Mouse (Mus musculus) G1E (cell line): ENCODE results near the gene Dock2. TPM values are rescaled to one million over a fixed set of nuclear protein-coding genes. Genes with fewer than 3 reads are reported as not detected.

ENCODE experiments used
- ATAC-seq: 2 replicates; pipeline ENCODE4 v1.8.0; 2016; ENCODE audit warnings: mild to moderate bottlenecking; ENCODE audit not compliant: insufficient number of reproducible peaks, poor library complexity, low FRiP score, severe bottlenecking; ENCODE audit errors: extremely low read depth
- DNase-seq: peaks from one replicate; pipeline ENCODE4 v3.0.0; 2012; ENCODE audit warnings: low spot score
- H3K27me3 ChIP-seq: 2 replicates; pipeline ENCODE4 v1.6.1; 2012; ENCODE audit warnings: mild to moderate bottlenecking, low read length, inconsistent platforms; ENCODE audit not compliant: insufficient read depth
- H3K36me3 ChIP-seq: replicated peaks from 2 replicates; pipeline ENCODE3; 2012; ENCODE audit warnings: mild to moderate bottlenecking, inconsistent platforms
- H3K4me1 ChIP-seq: 2 replicates; pipeline ENCODE4 v1.6.1; 2012; ENCODE audit warnings: low read depth, low read length, inconsistent platforms, mixed read lengths; ENCODE audit not compliant: insufficient read depth
- H3K4me3 ChIP-seq: 2 replicates; pipeline ENCODE4 v1.5.1; 2012; ENCODE audit warnings: low read depth, mild to moderate bottlenecking, inconsistent platforms, low read length, moderate library complexity, mixed read lengths
- H3K9me3 ChIP-seq: replicated peaks from 2 replicates; pipeline ENCODE4 v1.6.1; 2012; ENCODE audit warnings: inconsistent platforms
- CTCF ChIP-seq: IDR thresholded peaks from 2 replicates; pipeline ENCODE4 v1.5.1; 2012; ENCODE audit warnings: low read depth, low read length, inconsistent platforms, mixed read lengths
- GATA1 ChIP-seq: IDR thresholded peaks from 2 replicates; pipeline ENCODE4 v1.6.1; 2012; ENCODE audit warnings: borderline replicate concordance, low read length, inconsistent platforms, mixed read lengths
- GATA2 ChIP-seq: IDR thresholded peaks from 2 replicates; pipeline ENCODE4 v1.6.1; 2012; ENCODE audit warnings: low read depth, low read length, inconsistent platforms, borderline replicate concordance
- POLR2AphosphoS5 ChIP-seq: IDR thresholded peaks from 2 replicates; pipeline ENCODE4 v1.6.1; 2012; ENCODE audit warnings: low read depth, low read length, inconsistent platforms; ENCODE audit not compliant: insufficient replicate concordance
- TAL1 ChIP-seq: conservative IDR thresholded peaks from 2 replicates; pipeline ENCODE4 v1.6.1; 2012; ENCODE audit warnings: low read depth, low read length, inconsistent platforms, mixed read lengths
- polyA plus RNA-seq: library from polyadenylated mRNA; stranded (reverse); fragments of >175 nt; gene quantifications from 2 replicates; pipeline ENCODE4 v1.2.3, GENCODE M21; 2012
- total RNA-seq, 2 experiments: library from RNA; stranded (forward) in 1 of 2; stranded (reverse) in 1 of 2; fragments of 200-1000 nt in 1 of 2; fragments of >200 nt in 1 of 2; fragmentation: Nextera tagmentation in 1 of 2; gene quantifications; 2 replicates each; pipeline ENCODE4 v1.2.3; 2014 to 2017

The Dock2 gene
- total and polyA plus RNA-seq, 3 experiments: 2.8 to 20.0 (median 4.7) TPM

DNA sequence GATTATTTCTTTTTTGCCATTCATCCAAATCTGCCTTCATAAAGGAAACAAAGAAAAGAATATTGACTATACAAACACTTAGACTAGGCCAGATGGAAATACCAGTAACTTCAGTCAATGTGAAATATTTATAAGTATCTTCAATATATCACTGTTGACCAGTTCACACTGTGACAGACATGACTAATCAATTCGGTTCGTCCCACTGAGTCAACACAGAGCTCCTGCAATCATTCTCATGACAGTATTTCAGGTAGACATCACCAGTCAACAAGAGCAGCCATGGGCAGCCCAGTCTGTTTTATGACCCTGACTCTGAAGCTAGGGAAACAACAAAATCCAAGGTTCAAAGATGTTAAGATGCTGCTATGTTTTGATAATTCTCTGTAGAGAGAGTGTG lies 351.7 kb downstream of the Dock2 start:
- Histone ChIP-seq H3K27me3 (no peaks in the 10 kb centered on the region), H3K9me3 (peaks cover 16% of the 10 kb centered on the region; the same call in 1 of the 2 replicates), H3K4me3 (no peak overlapping the region), H3K36me3 (no peaks in the 10 kb centered on the region), H3K4me1 (no peaks in the 10 kb centered on the region)
- DNase-seq (no peak), ATAC-seq (no peak)
- TF ChIP-seq POLR2AphosphoS5 (no peak), CTCF (no peak), GATA1 (no peak), TAL1 (no peak), GATA2 (no peak)

DNA sequence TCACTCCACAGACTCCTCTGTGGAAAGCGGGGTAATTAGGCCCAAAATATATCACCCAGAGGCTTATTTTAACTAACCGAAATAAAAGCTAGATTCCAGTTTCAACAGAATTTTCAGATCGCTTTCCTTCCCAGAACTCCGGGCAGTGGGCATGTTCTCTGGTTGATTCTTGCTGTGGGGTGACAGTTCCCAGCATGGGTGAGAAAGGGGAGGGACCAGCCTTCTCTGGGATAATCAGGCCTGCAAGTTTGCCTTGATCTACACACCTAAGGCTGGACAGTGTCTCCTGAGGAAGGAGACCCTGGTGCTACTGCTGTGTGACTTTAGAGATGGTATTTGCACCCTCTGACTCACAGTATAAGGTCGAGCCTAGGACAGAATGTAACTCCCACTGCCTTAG lies 352.3 kb downstream of the Dock2 start:
- Histone ChIP-seq H3K4me1 (no peaks in the 10 kb centered on the region), H3K4me3 (no peak overlapping the region), H3K9me3 (peaks cover 17% of the 10 kb centered on the region; the same call in 1 of the 2 replicates), H3K27me3 (no peaks in the 10 kb centered on the region), H3K36me3 (no peaks in the 10 kb centered on the region)
- TF ChIP-seq POLR2AphosphoS5 (no peak), CTCF (no peak), GATA2 (no peak), GATA1 (no peak), TAL1 (no peak)
- ATAC-seq: no peak
- DNase-seq: no peak

DNA sequence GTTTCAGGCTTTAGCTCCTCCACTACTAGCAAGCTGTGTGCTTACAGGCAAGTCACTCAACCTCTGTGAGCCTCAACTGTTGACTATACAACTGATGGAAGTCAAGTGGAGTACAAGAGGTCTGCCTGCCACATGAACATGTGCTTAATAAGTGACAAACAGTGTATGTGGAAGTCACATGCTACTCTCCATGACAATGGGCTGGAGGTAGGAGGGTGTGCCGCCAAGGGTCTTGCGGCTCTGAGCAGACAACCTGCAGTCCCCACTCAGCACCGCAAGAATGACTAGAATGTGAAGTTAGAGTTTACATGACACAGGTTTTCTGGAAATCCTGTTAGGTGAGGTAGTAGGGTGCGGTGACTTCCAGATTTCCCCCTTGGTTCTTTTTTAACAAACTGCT lies 352.8 kb downstream of the Dock2 start:
- TF ChIP-seq POLR2AphosphoS5: no peak
- no peak for TF ChIP-seq CTCF
- TF ChIP-seq GATA2: no peak
- TF ChIP-seq TAL1: no peak
- no peak for TF ChIP-seq GATA1
- DNase-seq: no peak
- H3K27me3 ChIP-seq: no peaks in the 10 kb centered on the region
- H3K9me3 ChIP-seq: peaks cover 18% of the 10 kb centered on the region; the same call in 1 of the 2 replicates
- no peaks in the 10 kb centered on the region for H3K4me1 ChIP-seq
- no peaks in the 10 kb centered on the region for H3K36me3 ChIP-seq
- ATAC-seq: no peak
- H3K4me3 ChIP-seq: no peak overlapping the region

DNA sequence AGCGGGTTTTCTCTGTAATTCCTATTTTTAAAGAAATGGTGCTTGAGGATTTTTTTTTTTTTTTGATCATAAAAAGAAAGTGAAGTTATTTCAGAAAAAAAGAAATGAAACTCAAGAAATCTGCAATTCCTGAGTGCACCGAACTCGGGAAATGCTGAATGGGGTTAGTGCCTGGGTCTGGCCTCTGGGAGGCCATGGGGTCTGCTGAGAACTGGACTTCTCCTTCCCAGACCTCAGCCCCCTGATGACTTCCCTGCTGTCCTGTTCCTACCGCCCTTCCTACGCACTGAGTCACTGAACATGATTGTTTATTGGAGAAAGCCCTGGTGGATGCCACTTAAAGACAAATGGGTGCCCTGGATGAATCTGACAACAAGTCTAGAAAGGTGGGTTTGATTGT lies 356.5 kb downstream of the Dock2 start:
- no peak for DNase-seq
- no peaks in the 10 kb centered on the region for H3K27me3 ChIP-seq
- no peak overlapping the region for H3K4me3 ChIP-seq
- TF ChIP-seq TAL1 (no peak), CTCF (no peak), GATA1 (no peak), GATA2 (no peak), POLR2AphosphoS5 (no peak)
- ATAC-seq: no peak
- peaks cover 18% of the 10 kb centered on the region for H3K9me3 ChIP-seq
- H3K36me3 ChIP-seq: no peaks in the 10 kb centered on the region
- no peaks in the 10 kb centered on the region for H3K4me1 ChIP-seq

DNA sequence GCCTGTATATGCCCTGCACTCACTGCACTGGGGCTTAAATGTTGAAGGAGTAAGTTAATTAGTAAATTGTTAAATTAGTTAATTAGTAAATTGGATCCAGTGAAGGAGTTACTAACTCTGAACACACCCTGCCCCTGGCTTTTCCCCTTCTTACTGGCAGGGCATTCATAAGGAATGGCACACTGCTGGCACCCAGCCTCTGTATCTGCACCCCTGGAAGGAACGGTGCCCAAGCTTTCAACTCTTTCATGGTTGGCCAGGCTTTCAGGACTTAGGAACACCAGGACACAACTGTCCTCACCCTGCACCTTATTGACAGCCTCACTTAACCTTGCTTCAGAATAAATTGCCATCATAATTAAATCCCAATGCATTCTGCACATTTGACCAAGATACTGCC lies 359.1 kb downstream of the Dock2 start:
- TF ChIP-seq POLR2AphosphoS5 (no peak), GATA1 (no peak)
- no peak for ATAC-seq

DNA sequence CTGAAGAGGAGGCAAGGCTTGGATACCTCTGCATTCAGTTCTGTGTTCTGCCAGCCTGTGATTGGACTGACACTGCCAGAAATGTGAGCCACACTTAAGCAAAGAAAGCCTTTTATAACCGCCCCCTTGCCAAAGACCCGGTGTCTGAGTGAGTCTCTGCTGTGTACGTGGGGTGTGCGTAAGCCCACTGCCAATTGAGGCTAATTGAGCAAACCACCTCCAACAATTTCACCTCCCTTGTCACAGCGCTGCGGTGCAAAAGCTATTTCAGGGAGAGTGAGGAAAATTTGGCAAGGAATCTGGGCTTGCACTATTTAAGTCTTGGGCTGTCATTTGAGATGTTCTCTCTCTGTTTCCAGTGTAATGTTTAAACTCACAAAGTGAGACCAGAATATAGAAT lies 362.6 kb downstream of the Dock2 start:
- DNase-seq (no peak), ATAC-seq (no peak)
- Histone ChIP-seq H3K27me3 (no peaks in the 10 kb centered on the region), H3K4me1 (no peaks in the 10 kb centered on the region), H3K9me3 (peaks cover 34% of the 10 kb centered on the region), H3K4me3 (no peak overlapping the region), H3K36me3 (no peaks in the 10 kb centered on the region)
- TF ChIP-seq TAL1 (no peak), CTCF (no peak), POLR2AphosphoS5 (no peak), GATA1 (no peak), GATA2 (no peak)

More for the DNA sequence above, 359.1 kb downstream of the Dock2 start:
- Histone ChIP-seq H3K27me3 (no peaks in the 10 kb centered on the region), H3K36me3 (no peaks in the 10 kb centered on the region), H3K4me3 (no peak overlapping the region), H3K9me3 (peaks cover 23% of the 10 kb centered on the region), H3K4me1 (no peaks in the 10 kb centered on the region)
- no peak for DNase-seq

DNA sequence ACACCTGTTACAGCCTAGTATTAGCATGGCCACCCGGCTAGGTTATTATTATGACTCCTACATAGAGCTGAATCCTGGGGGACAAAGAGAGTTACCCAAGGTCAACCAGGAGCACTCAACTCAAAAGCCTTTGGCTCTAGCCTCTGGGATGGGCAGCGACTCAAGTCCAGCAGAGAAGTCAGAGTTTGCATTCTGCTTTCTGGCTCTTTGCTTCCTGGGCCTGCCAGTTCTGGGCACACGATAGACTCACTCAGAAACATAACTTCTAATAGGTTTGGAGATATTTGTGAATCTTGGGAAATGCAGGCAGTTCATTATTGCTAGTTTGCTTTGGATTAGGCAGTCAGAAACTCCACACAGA lies 367.1 kb downstream of the Dock2 start:
- Histone ChIP-seq H3K27me3 (no peaks in the 10 kb centered on the region), H3K4me1 (no peaks in the 10 kb centered on the region), H3K36me3 (no peaks in the 10 kb centered on the region), H3K4me3 (no peak overlapping the region), H3K9me3 (peaks cover 32% of the 10 kb centered on the region)
- ATAC-seq (no peak), DNase-seq (no peak)
- TF ChIP-seq GATA2 (no peak), GATA1 (no peak), POLR2AphosphoS5 (no peak), CTCF (no peak), TAL1 (no peak)
